17 mouse cellular contexts compared by ENCODE assay signal in the genomic region with DNA sequence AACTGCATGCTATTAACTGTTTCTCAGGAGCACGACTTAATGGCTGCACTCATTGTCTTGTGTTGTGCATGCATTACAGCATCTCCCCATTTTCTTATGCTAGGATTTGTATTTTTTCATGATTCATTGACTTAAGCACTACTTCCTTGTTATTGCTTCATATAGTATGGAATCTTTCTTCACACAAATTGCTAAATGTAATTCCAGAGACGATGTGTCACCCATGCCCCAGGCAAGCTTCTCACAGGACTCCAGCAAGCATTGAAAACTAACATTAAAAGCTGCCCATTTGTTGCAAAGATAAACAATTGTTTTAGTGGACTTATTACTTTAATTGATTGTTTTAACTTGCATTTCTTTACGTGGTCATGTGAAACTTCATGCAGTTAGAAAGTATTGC. TPM values are rescaled to one million over a fixed set of nuclear protein-coding genes. Genes with fewer than 3 reads are reported as not detected.
"Had no signal": no experiment of that assay in that cellular context is flagged by ENCODE, and none has a peak within 500 bp of the region (broad histone marks: within the 10 kb centered on the region; RNA-seq: fewer than 3 reads in every experiment).

No protein-coding gene starts in this region.

- H3K4me3 ChIP-seq: limb, embryonic 10.5 days; limb, embryonic 13.5 days; liver, embryonic 13.5 days; megakaryocyte, embryonic 14.5 days; midbrain, embryonic 10.5 days; neural tube, embryonic 13.5 days had no signal

- H3K36me3 ChIP-seq: limb, embryonic 10.5 days; limb, embryonic 13.5 days; liver, embryonic 13.5 days; midbrain, embryonic 10.5 days; neural tube, embryonic 13.5 days had no signal

- H3K9me3 ChIP-seq: limb, embryonic 10.5 days; liver, embryonic 13.5 days; megakaryocyte, embryonic 14.5 days; midbrain, embryonic 10.5 days; neural tube, embryonic 13.5 days had no signal

- H3K4me2 ChIP-seq: limb, embryonic 13.5 days; liver, embryonic 13.5 days; neural tube, embryonic 13.5 days had no signal

- H3K9ac ChIP-seq: limb, embryonic 13.5 days; liver, embryonic 13.5 days; neural tube, embryonic 13.5 days had no signal

- H3K4me1 ChIP-seq: limb, embryonic 13.5 days; liver, embryonic 13.5 days; megakaryocyte, embryonic 14.5 days; midbrain, embryonic 10.5 days; neural tube, embryonic 13.5 days had no signal

- DNase-seq: kidney, adult 18-20 months; kidney, postnatal 14 days; kidney, postnatal 4 days; liver, embryonic 13.5 days; lung, adult 2 months; lung, postnatal 36 days; midbrain, embryonic 14.5 days; retina, postnatal 1 day; thymus, adult 18-20 months; thymus, postnatal 14 days; thymus, postnatal 4 days had no signal

- H3K27ac ChIP-seq: limb, embryonic 10.5 days; limb, embryonic 13.5 days; liver, embryonic 13.5 days; midbrain, embryonic 10.5 days; neural tube, embryonic 13.5 days had no signal

- H3K27me3 ChIP-seq: limb, embryonic 13.5 days; liver, embryonic 13.5 days; megakaryocyte, embryonic 14.5 days; neural tube, embryonic 13.5 days had no signal

RNA-seq across cellular contexts. Expression of gene Ednra, which starts 38.7 kb away (rescaled TPM):
- total RNA-seq: neutrophil, adult 5-6 weeks had no signal
